Mouse (Mus musculus) ES-E14 (cell line): ENCODE results near the gene Nr1h4. TPM values are rescaled to one million over a fixed set of nuclear protein-coding genes. Genes with fewer than 3 reads are reported as not detected.

Experiments
- DNase-seq: peaks from one replicate; pipeline ENCODE4 v3.0.0-alpha.2; 2013; ENCODE audit warnings: low read depth, low spot score
- H3K27ac ChIP-seq: 2 replicates; pipeline ENCODE4 v1.5.1; 2012; ENCODE audit warnings: low read depth, mild to moderate bottlenecking, low read length, moderate library complexity, mixed read lengths; ENCODE audit not compliant: poor library complexity, insufficient read depth, severe bottlenecking
- H3K36me3 ChIP-seq: 2 replicates; pipeline ENCODE4 v1.6.1; 2012; ENCODE audit warnings: mild to moderate bottlenecking, low read length, moderate library complexity, mixed read lengths; ENCODE audit not compliant: control insufficient read depth, poor library complexity, insufficient read depth, severe bottlenecking
- H3K4me1 ChIP-seq, 2 experiments: fragments of 150-350 bp in 1 of 2; sonication (generic) in 1 of 2; 2 replicates each; pipeline ENCODE4 v1.6.1; 2012; ENCODE audit warnings: low read length in 2 of 2, mild to moderate bottlenecking in 1 of 2, mixed read lengths in 1 of 2; ENCODE audit not compliant: control insufficient read depth in 2 of 2, insufficient read depth in 2 of 2, poor library complexity in 1 of 2
- H3K4me3 ChIP-seq, 2 experiments: fragments of 150-350 bp in 1 of 2; sonication (generic) in 1 of 2; 2 replicates each; pipeline ENCODE4 v1.5.1; 2012; ENCODE audit warnings: low read length in 2 of 2, low read depth in 1 of 2, mild to moderate bottlenecking in 1 of 2, mixed read lengths in 1 of 2; ENCODE audit not compliant: insufficient read depth in 1 of 2, poor library complexity in 1 of 2, severe bottlenecking in 1 of 2
- H3K9ac ChIP-seq: 2 replicates; pipeline ENCODE4 v1.6.1; 2012; ENCODE audit warnings: low read depth, mild to moderate bottlenecking, low read length, mixed read lengths; ENCODE audit not compliant: poor library complexity, insufficient read depth, severe bottlenecking
- H3K9me3 ChIP-seq: fragments of 150-350 bp; sonication (generic); 2 replicates; pipeline ENCODE4 v1.6.1; 2012; ENCODE audit warnings: low read depth, mild to moderate bottlenecking, low read length; ENCODE audit not compliant: control insufficient read depth, insufficient read depth
- CHD2 ChIP-seq: IDR thresholded peaks from 2 replicates; pipeline ENCODE4 v1.6.1; 2014; ENCODE audit warnings: mild to moderate bottlenecking, low read depth, low read length, inconsistent platforms
- HCFC1 ChIP-seq: IDR thresholded peaks from 2 replicates; pipeline ENCODE4 v1.6.1; 2012; ENCODE audit warnings: low read length, inconsistent platforms, borderline replicate concordance; ENCODE audit not compliant: insufficient read depth
- MAFK ChIP-seq: IDR thresholded peaks from 2 replicates; pipeline ENCODE4 v1.6.1; 2014; ENCODE audit warnings: mild to moderate bottlenecking, low read depth, low read length, inconsistent platforms; ENCODE audit not compliant: insufficient read depth
- ZC3H11A ChIP-seq: IDR thresholded peaks from 2 replicates; pipeline ENCODE4 v1.6.1; 2012; ENCODE audit warnings: low read depth, mild to moderate bottlenecking, inconsistent platforms, low read length, borderline replicate concordance
- ZNF384 ChIP-seq: IDR thresholded peaks from 2 replicates; pipeline ENCODE4 v1.6.1; 2012; ENCODE audit warnings: low read depth, low read length, inconsistent platforms
- in situ Hi-C, 2 experiments: fragments of 600-800 bp; cut with MboI; formaldehyde crosslinking; loops; one replicate each; pipeline ENCODE4 v1.15.1; 2025; ENCODE audit warnings: low sequenced_read_pairs in 2 of 2, inconsistent platforms in 1 of 2; ENCODE audit not compliant: unreplicated experiment in 2 of 2
- total RNA-seq: library from RNA; depleted of rRNA; stranded (reverse); fragments of 300-350 nt; gene quantifications from 2 replicates; pipeline ENCODE4 v1.2.3, GENCODE M21; 2012

Nr1h4 gene
- total RNA-seq, 1 experiment: not detected

GRCm38 (mm10) chr10:89553015-89553414 lies 19.6 kb upstream of the Nr1h4 start:
- Histone ChIP-seq H3K4me3 (no peak overlapping the region), H3K27ac (no peak overlapping the region), H3K4me1 (no peaks in the 10 kb centered on the region), H3K9me3 (no peaks in the 10 kb centered on the region), H3K36me3 (no peaks in the 10 kb centered on the region), H3K9ac (no peak overlapping the region)
- DNase-seq: no peak
- in situ Hi-C loops: no loop called here
- TF ChIP-seq ZNF384: no peak
- no peak for TF ChIP-seq ZC3H11A
- no peak for TF ChIP-seq MAFK
- no peak for TF ChIP-seq HCFC1
- no peak for TF ChIP-seq CHD2

- no peaks in the 10 kb centered on the region for H3K36me3 ChIP-seq
- no peak for DNase-seq
- H3K4me1 ChIP-seq: no peaks in the 10 kb centered on the region
- TF ChIP-seq MAFK (no peak), CHD2 (no peak), ZC3H11A (no peak), ZNF384 (no peak), HCFC1 (no peak)
- H3K9ac ChIP-seq: no peak overlapping the region
- H3K9me3 ChIP-seq: no peaks in the 10 kb centered on the region
- no peak overlapping the region for H3K27ac ChIP-seq
- in situ Hi-C loops: no loop called here
- no peak overlapping the region for H3K4me3 ChIP-seq
These were observed 18.3 kb upstream of the Nr1h4 start for GRCm38 (mm10) chr10:89551657-89552056.

- no peak overlapping the region for H3K9ac ChIP-seq
- no peaks in the 10 kb centered on the region for H3K4me1 ChIP-seq
- in situ Hi-C loops: no loop called here
- no peak for DNase-seq
- no peak overlapping the region for H3K4me3 ChIP-seq
- H3K27ac ChIP-seq: no peak overlapping the region
- H3K9me3 ChIP-seq: no peaks in the 10 kb centered on the region
- TF ChIP-seq ZC3H11A (no peak), CHD2 (no peak), MAFK (no peak)
- no peaks in the 10 kb centered on the region for H3K36me3 ChIP-seq
These were observed 14.6 kb upstream of the Nr1h4 start for GRCm38 (mm10) chr10:89548028-89548427.

- no peaks in the 10 kb centered on the region for H3K9me3 ChIP-seq
- H3K9ac ChIP-seq: no peak overlapping the region
- no peak for DNase-seq
- TF ChIP-seq ZNF384 (no peak), MAFK (no peak), HCFC1 (no peak), CHD2 (no peak), ZC3H11A (no peak)
- in situ Hi-C loops: no loop called here
- no peak overlapping the region for H3K4me3 ChIP-seq
- H3K36me3 ChIP-seq: no peaks in the 10 kb centered on the region
- H3K27ac ChIP-seq: no peak overlapping the region
- no peaks in the 10 kb centered on the region for H3K4me1 ChIP-seq
These were observed 13.6 kb upstream of the Nr1h4 start for GRCm38 (mm10) chr10:89546989-89547388.

GRCm38 (mm10) chr10:89543867-89544266 lies 10.5 kb upstream of the Nr1h4 start:
- Histone ChIP-seq H3K27ac (no peak overlapping the region), H3K9me3 (no peaks in the 10 kb centered on the region)
- in situ Hi-C loops: no loop called here

More at GRCm38 (mm10) chr10:89543867-89544266, 10.5 kb upstream of the Nr1h4 start:
- Histone ChIP-seq H3K4me3 (no peak overlapping the region), H3K4me1 (no peaks in the 10 kb centered on the region), H3K9ac (no peak overlapping the region), H3K36me3 (no peaks in the 10 kb centered on the region)
- DNase-seq: no peak
- TF ChIP-seq MAFK (no peak), ZC3H11A (no peak), ZNF384 (no peak), CHD2 (no peak)
